Mouse (Mus musculus): ENCODE results near the gene Cdca8. TPM values are rescaled to one million over a fixed set of nuclear protein-coding genes. Genes with fewer than 3 reads are reported as not detected.
A peak's percentile ranks its signal among the peaks of the same experiment; 100 is the strongest.

Gene Cdca8
- total RNA-seq, 4 experiments from 2014 or later = 0.69 to 1.1 (median 0.85) TPM

DNA sequence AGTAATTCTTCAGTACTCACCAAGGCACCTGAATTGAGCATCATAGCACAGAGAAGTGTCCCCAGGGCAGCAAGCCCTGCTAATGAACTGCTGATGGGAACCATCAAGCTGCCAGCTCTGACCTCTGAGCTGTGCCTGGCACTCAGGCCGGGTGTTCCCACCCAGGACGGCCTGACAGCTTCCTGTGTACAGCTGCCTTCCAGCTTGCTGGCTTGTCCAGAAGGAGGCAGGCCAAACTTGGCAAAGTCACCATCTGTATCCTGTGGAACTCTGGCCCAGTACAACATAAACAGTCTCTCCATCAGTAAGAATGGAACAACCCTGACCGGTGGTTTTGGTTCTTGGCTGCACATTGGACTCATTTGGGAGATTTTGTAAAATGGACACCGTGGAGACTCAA lies 14.4 kb upstream of the Cdca8 start:
- no peak for DNase-seq (ENCODE audit: low spot score)

- DNase-seq (ENCODE audit: low spot score) = no peak
Observed at GRCm38 (mm10) chr4:124951036-124951433, 11.9 kb upstream of the Cdca8 start.

GRCm38 (mm10) chr4:124950181-124951035 lies 11.3 kb upstream of the Cdca8 start:
- no peak for DNase-seq (ENCODE audit: low spot score)

DNA sequence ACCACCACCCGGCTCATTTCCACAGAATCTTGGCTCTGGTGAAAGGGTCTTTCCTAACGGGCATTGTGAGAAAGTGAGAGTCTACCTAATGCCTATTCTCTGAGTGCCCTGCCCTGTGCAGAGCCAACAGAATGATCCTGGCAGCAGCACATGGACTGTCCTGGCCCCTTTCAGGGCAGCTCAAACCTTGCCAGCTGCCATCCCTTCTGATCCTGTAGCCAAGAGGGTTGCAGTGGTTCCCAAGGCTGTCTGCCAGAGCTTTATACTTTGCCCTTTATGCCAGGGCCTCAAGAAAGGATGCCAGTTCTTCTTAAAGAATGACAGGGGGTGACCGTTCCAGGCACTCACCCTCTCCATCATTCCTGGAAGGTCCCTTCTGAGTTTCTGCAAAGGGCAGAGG lies 10.4 kb upstream of the Cdca8 start:
- DNase-seq (ENCODE audit: low spot score) = no peak

DNA sequence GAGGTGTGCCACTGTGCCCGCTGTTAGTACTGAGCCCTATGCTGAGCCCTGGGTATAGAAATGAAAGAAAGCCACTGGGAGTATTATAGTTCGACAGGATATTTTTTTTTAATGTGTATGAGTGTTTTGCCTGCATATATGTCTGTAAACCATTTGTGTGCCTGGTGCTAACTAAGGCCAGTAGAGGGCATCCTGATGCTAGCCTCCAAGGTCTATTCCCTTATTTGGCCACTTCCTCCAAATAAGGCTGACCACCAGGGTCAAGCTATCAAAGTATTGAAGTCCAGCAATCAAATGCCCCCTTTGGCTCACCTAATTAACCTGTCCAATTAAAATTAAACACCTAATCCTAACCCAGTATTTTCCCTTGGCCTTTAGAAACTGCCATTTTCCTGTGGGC lies 5.8 kb upstream of the Cdca8 start:
- no peak for DNase-seq (ENCODE audit: low spot score)

GRCm38 (mm10) chr4:124943781-124944180 lies 4.7 kb upstream of the Cdca8 start:
- no peak for DNase-seq (ENCODE audit: low spot score)

- peak; percentile 72 for DNase-seq (ENCODE audit: low spot score)
Observed at GRCm38 (mm10) chr4:124943022-124943421, 3.9 kb upstream of the Cdca8 start.

GRCm38 (mm10) chr4:124936613-124937471 lies 2.3 kb downstream of the Cdca8 start, which contains the start of gene 9930104L06Rik:
TSS of gene 9930104L06Rik (plus strand) at chr4:124937048.
- DNase-seq (ENCODE audit: low spot score) = peak; percentile 98

GRCm38 (mm10) chr4:124928102-124928501 lies 11.0 kb downstream of the Cdca8 start:
- DNase-seq (ENCODE audit: low spot score) = no peak

DNA sequence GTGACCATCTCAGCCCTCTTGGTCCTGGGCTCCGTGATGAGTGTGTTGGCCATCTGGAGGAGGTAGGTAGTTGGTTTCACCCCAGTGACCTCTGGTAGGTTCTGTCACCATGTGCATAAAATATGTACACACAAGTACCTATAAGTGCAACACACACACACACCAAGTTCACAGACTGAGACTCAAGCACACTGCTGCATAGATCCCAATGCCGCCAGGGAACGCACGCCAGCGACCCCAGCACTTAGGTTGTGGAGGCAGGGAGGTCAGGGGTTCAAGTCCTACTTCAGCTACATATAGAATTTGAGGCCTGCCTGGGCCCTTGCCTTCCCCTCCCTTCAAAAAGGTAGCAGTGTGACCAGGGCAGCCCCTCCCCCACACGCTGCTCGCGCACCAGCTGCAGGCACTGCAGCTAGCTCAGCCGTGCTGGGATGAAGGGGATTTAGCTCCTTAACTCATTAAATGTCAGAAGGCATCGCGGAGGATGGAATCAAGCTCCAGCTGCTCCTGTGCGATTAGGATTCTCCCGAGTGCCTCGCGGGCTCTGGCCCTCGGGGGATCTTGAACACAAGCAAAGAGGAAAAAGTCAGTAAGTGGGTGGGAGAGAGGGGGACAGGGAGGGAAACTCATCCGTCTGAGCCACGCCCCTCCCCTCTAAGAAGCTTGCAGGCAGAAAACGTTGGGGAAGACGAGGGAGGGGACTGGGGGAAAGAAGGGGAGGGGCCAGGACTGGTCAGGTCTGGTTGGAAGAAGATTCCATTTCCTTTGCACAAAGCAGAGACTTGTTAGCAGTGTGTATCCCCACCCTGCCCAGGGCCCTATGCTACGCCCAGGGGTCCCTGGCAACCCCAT lies 32.9 kb downstream of the Cdca8 start:
- DNase-seq (ENCODE audit: low spot score) = no peak

DNA sequence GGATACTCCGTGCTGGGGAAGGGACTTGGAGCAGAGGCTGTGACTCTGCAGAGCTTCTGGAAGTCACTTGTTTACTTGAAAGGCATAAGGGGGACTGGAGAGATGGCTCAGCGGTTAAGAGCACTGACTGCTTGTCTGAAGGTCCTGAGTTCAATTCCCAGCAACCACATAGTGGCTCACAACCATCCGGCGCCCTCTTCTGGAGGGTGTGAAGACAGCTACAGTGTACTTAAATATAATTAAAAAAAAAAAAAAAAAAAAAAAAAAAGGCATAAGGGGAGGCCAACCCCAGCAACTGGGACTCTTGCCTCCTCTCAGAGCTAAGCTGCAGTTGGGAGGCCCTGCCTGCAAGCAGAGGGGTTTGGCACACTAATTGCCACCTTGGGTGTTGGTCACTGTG lies 33.7 kb downstream of the Cdca8 start:
- DNase-seq (ENCODE audit: low spot score) = no peak

- DNase-seq (ENCODE audit: low spot score) = no peak
Observed at GRCm38 (mm10) chr4:124899906-124900305, 39.2 kb downstream of the Cdca8 start.

DNA sequence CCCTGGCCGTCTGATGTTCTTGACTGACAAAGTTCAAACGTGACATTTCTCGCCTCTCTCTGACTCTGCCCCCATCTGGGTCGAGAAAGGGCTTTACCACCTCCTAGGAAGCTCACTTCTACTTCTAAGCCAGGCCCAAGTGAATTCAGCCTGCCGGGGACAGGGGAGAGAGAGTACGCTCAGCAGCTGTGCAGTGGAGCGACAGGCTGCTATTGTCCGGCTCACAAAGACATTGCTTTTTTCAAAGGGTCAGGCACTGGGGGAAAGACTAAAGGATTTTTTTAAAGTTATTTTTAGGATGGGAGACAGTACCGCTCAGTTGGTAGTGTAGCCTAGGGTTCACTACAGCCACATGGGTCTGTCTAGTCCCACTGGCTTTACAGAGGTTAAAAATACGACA lies 40.7 kb downstream of the Cdca8 start:
- DNase-seq (ENCODE audit: low spot score) = no peak

DNA sequence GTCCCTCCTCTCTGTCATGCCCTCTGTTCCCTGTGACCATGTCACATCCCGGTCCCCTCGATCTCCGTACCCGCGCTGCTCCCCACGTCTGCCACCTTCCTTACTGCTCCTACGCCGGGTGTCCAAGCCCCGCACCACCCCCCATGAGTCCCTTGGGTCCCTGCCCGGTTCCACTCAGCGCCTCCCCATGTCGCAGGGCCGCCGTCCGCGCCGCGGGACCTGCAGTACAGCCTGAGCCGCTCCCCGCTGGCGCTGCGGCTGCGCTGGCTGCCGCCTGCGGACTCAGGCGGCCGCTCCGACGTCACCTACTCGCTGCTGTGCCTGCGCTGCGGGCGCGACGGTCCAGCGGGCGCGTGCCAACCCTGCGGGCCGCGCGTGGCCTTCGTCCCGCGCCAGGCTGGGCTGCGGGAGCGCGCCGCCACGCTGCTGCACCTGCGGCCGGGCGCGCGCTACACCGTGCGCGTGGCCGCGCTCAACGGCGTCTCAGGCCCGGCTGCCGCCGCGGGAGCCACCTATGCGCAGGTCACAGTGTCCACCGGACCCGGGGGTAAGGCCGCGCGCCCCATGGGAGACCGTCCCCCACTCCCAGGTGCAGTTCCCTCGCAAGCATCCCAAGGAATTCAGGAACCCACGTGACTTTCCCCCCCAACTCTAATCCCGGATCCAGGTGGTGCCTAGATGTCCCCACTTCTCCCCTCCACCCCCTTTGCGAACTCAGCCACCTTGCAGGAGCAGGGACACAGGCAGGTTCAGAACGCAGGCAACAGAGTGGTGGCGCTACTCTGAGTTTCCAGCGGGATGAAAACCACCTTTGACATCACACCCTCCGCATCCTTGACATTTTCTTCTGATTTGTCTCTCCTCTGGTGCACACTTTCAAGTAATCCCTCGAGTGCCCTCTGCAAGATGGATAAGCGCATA lies 44.3 kb downstream of the Cdca8 start:
- no peak for DNase-seq (ENCODE audit: low spot score)

DNA sequence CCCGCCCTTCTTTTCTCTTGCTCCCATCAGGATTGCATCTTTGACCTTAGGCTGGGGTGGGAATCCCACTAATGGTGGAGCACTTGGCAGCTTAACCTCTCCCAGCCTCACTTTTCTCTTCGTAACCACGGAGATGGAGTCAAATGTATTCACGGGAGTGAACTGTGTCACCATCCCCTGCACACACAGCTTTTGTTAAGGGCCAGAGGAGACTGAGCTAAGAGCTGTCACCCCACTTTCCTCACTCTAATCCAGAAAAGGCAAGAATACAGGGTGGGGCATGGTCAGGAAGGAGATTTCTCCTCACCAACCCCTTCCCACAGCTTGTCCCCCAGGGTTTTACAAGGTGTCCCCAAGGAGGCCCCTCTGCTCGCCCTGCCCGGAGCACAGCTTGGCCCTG lies 45.3 kb downstream of the Cdca8 start:
- no peak for DNase-seq (ENCODE audit: low spot score)

DNA sequence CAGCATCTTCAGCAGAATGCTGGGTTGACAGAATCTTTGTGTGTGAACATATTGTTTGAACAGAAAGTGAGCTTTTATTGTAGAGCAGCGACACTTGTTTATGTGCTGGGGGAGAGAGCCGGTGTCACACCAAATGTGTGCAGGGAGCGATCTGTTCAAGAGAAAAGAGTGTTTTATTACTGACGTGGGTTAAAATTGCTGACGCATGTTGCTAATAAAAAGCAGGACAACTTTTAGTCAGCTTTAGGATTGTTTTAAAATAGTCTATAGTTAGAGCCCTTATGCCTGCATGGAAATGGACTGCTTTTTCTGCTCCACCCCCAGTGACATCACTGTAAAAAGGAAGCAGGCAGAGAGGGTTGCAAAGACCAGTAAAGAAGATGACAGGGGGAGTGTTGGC lies 48.3 kb downstream of the Cdca8 start:
- DNase-seq (ENCODE audit: low spot score) = no peak

GRCm38 (mm10) chr4:124889935-124890334 lies 49.2 kb downstream of the Cdca8 start:
- no peak for DNase-seq (ENCODE audit: low spot score)

GRCm38 (mm10) chr4:124888702-124889101 lies 50.4 kb downstream of the Cdca8 start:
- no peak for DNase-seq (ENCODE audit: low spot score)

GRCm38 (mm10) chr4:124882151-124882729 lies 56.9 kb downstream of the Cdca8 start:
- DNase-seq (ENCODE audit: low spot score) = no peak

DNA sequence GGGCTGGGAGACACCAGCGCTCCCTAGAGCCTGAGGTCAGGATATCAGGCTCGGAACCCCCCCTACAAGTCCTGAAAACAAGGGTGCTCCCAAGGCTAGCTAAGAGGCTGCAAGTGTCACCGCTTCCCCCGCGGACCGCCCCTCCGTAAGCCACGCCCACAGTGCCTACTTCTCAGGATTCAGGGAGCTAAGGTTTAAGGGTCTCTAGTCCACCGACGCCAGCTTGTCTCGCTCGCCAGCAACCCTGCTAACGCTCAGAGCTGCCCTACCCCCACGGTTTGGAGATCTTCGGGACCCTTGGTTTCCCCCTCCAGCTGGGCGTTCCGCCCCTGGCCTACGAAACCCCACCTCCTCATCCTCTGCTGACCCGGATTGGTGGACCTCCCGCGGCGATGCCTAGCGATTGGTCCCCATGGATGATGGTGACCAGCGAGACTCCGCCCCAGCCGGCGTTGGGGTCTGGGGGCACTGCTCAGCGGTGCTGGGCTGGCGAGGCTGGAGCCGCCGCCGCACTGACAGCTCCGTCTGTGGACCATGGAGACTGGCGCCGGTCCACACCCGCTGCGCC lies 57.7 kb downstream of the Cdca8 start:
- DNase-seq (ENCODE audit: low spot score) = no peak

Data from heart, adult 8-10 months (tissue).